Mouse (Mus musculus): ENCODE results near the gene Rock2. TPM values are rescaled to one million over a fixed set of nuclear protein-coding genes. Genes with fewer than 3 reads are reported as not detected.

Rock2 gene
- polyA plus RNA-seq, 1 experiment from 2014 or later: 13.7 TPM

GRCm38 (mm10) chr12:16860961-16861360, 33.7 kb upstream of the Rock2 start:
- Histone ChIP-seq H3K27me3 (no peaks in the 10 kb centered on the region), H3K4me2 (no peak overlapping the region), H3K36me3 (no peaks in the 10 kb centered on the region), H3K4me1 (replicated peaks) (peaks cover 7% of the 10 kb centered on the region), H3K27ac (replicated peaks) (no peak overlapping the region), H3K9me3 (no peaks in the 10 kb centered on the region), H3K4me3 (no peak overlapping the region), H3K9ac (no peak overlapping the region)
- WGBS: 63% methylated on average over 3 of the region's 3 CpGs
- no peak for ATAC-seq (ENCODE audit: low FRiP score, low read depth)

DNA sequence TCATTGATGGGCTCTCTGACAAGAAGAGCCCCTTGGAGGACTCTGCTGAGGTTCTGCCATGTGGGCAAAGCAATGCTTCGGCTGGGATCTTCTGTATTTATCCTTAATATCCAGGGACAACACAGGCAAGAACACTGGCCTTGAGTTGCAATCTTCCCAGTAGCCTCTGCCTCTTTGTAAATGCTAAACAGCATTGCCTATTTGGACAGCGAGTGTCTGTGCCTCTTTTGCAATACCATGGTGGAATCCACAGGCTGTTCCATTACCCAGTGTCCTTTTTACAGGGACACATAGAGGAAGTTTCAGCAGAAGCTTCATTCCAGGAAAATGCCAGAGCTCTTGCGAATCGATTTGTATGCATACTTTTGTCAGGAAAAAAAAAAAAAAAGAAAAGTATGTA, 30.2 kb upstream of the Rock2 start:
- Histone ChIP-seq H3K4me3 (no peak overlapping the region), H3K36me3 (no peaks in the 10 kb centered on the region), H3K9ac (no peak overlapping the region), H3K4me1 (replicated peaks) (no peaks in the 10 kb centered on the region), H3K27me3 (no peaks in the 10 kb centered on the region), H3K9me3 (no peaks in the 10 kb centered on the region), H3K4me2 (no peak overlapping the region), H3K27ac (replicated peaks) (no peak overlapping the region)
- no peak for ATAC-seq (ENCODE audit: low FRiP score, low read depth)
- WGBS: 95% methylated on average over 4 of the region's 4 CpGs

DNA sequence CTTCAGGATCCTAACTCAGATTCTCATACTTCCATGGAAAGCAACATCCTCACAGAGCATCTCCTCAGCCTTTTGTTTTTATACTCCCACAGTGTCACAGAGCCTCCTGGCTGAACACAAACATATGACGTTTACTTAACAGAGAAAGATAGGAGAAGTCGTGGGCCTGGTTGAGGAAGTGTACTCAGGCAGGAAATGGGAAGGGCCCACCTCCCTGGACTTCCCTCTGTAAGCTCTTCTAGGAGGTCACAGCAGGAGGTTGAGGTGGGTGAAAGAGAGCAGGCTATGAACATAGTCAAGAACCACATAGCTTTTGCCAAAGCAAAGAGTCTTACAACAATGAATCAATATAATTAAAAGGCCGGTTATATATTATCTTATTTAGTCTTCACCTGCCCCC, 28.8 kb upstream of the Rock2 start:
- 80% methylated on average over 3 of the region's 3 CpGs for WGBS
- Histone ChIP-seq H3K27ac (replicated peaks) (no peak overlapping the region), H3K27me3 (no peaks in the 10 kb centered on the region), H3K4me2 (no peak overlapping the region), H3K9ac (no peak overlapping the region), H3K4me3 (no peak overlapping the region), H3K4me1 (replicated peaks) (peaks cover 9% of the 10 kb centered on the region), H3K9me3 (no peaks in the 10 kb centered on the region), H3K36me3 (no peaks in the 10 kb centered on the region)
- ATAC-seq (ENCODE audit: low FRiP score, low read depth): no peak

GRCm38 (mm10) chr12:16866460-16866859, 28.2 kb upstream of the Rock2 start:
- Histone ChIP-seq H3K9ac (no peak overlapping the region), H3K4me2 (no peak overlapping the region), H3K9me3 (no peaks in the 10 kb centered on the region), H3K4me1 (replicated peaks) (peaks cover 9% of the 10 kb centered on the region), H3K27ac (replicated peaks) (no peak overlapping the region), H3K27me3 (no peaks in the 10 kb centered on the region), H3K4me3 (no peak overlapping the region), H3K36me3 (no peaks in the 10 kb centered on the region)
- WGBS: 51% methylated on average over 3 of the region's 3 CpGs
- ATAC-seq (ENCODE audit: low FRiP score, low read depth): no peak

DNA sequence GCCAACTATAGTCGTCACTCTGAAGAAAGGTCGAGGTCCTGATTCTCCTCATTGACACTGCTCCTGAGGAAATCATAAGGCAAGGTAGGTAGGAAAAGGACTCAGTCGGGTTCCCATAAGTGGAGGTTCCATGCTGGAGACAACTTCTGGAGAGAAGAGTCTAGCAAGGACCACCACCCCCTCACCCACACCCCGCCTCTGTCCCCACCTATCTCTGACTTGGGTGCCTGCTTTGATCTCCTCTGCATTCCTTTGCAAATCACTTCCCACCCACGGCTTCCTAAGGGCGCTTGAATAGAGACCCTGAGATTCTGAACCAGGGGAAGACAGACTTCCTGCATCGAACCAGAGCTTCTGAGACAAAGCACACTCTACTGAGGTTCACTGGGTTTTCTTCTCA, 27.4 kb upstream of the Rock2 start:
- Histone ChIP-seq H3K4me3 (no peak overlapping the region), H3K27me3 (no peaks in the 10 kb centered on the region), H3K27ac (replicated peaks) (no peak overlapping the region), H3K9ac (no peak overlapping the region), H3K9me3 (no peaks in the 10 kb centered on the region), H3K4me1 (replicated peaks) (peaks cover 9% of the 10 kb centered on the region), H3K4me2 (no peak overlapping the region), H3K36me3 (no peaks in the 10 kb centered on the region)
- no peak for ATAC-seq (ENCODE audit: low FRiP score, low read depth)
- WGBS: 65% methylated on average over 7 of the region's 7 CpGs

DNA sequence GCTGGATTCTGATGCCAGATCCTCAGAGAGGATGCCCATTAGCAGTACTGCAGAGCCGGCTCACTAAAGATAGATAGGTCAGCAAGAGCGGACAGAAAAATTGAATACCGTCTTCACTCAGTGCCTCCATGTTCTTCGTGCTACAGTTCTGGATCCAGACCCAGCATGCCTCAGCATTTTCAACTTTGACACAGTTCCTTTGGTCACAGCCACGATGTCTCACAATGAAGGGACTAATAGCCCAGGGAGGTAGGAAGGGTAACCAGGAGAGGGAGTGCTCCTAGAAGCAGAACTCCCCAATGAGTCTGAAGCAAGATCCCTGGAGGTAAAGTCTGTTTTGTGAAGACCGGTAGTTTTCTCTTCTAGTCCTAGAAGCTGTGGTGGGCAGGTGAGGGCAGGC, 26.1 kb upstream of the Rock2 start:
- H3K27ac ChIP-seq (replicated peaks): no peak overlapping the region
- H3K4me1 ChIP-seq (replicated peaks): peaks cover 9% of the 10 kb centered on the region
- WGBS: 74% methylated on average over 6 of the region's 6 CpGs
- no peaks in the 10 kb centered on the region for H3K27me3 ChIP-seq
- ATAC-seq (ENCODE audit: low FRiP score, low read depth): no peak
- H3K9me3 ChIP-seq: no peaks in the 10 kb centered on the region
- H3K36me3 ChIP-seq: no peaks in the 10 kb centered on the region
- H3K9ac ChIP-seq: no peak overlapping the region
- H3K4me2 ChIP-seq: no peak overlapping the region
- H3K4me3 ChIP-seq: no peak overlapping the region

GRCm38 (mm10) chr12:16869091-16869778, 25.5 kb upstream of the Rock2 start:
- no peak for ATAC-seq (ENCODE audit: low FRiP score, low read depth)
- peaks cover 9% of the 10 kb centered on the region for H3K4me1 ChIP-seq (replicated peaks)
- WGBS: 76% methylated on average over 8 of the region's 8 CpGs

GRCm38 (mm10) chr12:16869870-16870404, 24.8 kb upstream of the Rock2 start:
- Histone ChIP-seq H3K36me3 (no peaks in the 10 kb centered on the region), H3K9me3 (no peaks in the 10 kb centered on the region), H3K4me1 (replicated peaks) (peaks cover 9% of the 10 kb centered on the region), H3K9ac (no peak overlapping the region), H3K27me3 (no peaks in the 10 kb centered on the region), H3K4me3 (no peak overlapping the region), H3K27ac (replicated peaks) (peak overlapping the region; percentile 62), H3K4me2 (no peak overlapping the region)
- WGBS: 55% methylated on average over 9 of the region's 9 CpGs
- no peak for ATAC-seq (ENCODE audit: low FRiP score, low read depth)

More at GRCm38 (mm10) chr12:16869091-16869778, 25.5 kb upstream of the Rock2 start:
- H3K9ac ChIP-seq: no peak overlapping the region
- no peak overlapping the region for H3K4me3 ChIP-seq
- H3K36me3 ChIP-seq: no peaks in the 10 kb centered on the region
- H3K9me3 ChIP-seq: no peaks in the 10 kb centered on the region
- H3K27ac ChIP-seq (replicated peaks): no peak overlapping the region
- no peak overlapping the region for H3K4me2 ChIP-seq
- no peaks in the 10 kb centered on the region for H3K27me3 ChIP-seq

- H3K27me3 ChIP-seq: no peaks in the 10 kb centered on the region
- 53% methylated on average over 8 of the region's 8 CpGs for WGBS
- no peak overlapping the region for H3K9ac ChIP-seq
- H3K9me3 ChIP-seq: no peaks in the 10 kb centered on the region
- H3K4me3 ChIP-seq: no peak overlapping the region
- no peaks in the 10 kb centered on the region for H3K36me3 ChIP-seq
- H3K4me1 ChIP-seq (replicated peaks): peaks cover 14% of the 10 kb centered on the region
- peak overlapping the region; percentile 62 for H3K27ac ChIP-seq (replicated peaks)
- ATAC-seq (ENCODE audit: low FRiP score, low read depth): peak; percentile 59; the same call in 1 of the 2 replicates
- no peak overlapping the region for H3K4me2 ChIP-seq
These were observed 24.2 kb upstream of the Rock2 start for GRCm38 (mm10) chr12:16870405-16871068.

DNA sequence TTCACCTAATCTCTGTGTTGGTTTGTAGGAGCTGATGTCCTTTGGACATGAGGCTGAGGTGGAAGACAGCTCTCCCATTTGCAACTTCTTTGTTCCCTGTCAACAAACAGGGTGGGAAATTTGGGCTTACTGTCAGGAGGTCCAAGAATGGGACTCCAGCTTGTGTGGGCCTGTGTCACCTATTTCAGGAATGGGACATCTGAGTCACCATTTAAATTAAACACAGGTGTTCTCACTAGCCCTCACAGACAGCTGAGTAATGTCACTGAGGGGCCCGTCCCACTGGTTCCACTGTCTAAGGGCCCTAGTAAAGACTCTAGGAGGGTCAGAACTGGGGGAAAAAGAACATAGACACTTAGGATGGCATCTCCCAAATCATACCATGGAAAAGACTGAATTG, 22.7 kb upstream of the Rock2 start:
- Histone ChIP-seq H3K4me3 (no peak overlapping the region), H3K27me3 (no peaks in the 10 kb centered on the region), H3K9ac (no peak overlapping the region), H3K4me2 (no peak overlapping the region), H3K27ac (replicated peaks) (no peak overlapping the region), H3K4me1 (replicated peaks) (peaks cover 14% of the 10 kb centered on the region), H3K9me3 (no peaks in the 10 kb centered on the region), H3K36me3 (no peaks in the 10 kb centered on the region)
- WGBS: 91% methylated on average over 1 of the region's 1 CpGs
- no peak for ATAC-seq (ENCODE audit: low FRiP score, low read depth)

- ATAC-seq (ENCODE audit: low FRiP score, low read depth): no peak
- Histone ChIP-seq H3K36me3 (no peaks in the 10 kb centered on the region), H3K4me2 (no peak overlapping the region), H3K27ac (replicated peaks) (no peak overlapping the region), H3K4me1 (replicated peaks) (peaks cover 14% of the 10 kb centered on the region), H3K9ac (no peak overlapping the region), H3K27me3 (no peaks in the 10 kb centered on the region), H3K9me3 (no peaks in the 10 kb centered on the region), H3K4me3 (no peak overlapping the region)
- 80% methylated on average over 7 of the region's 7 CpGs for WGBS
These were observed 21.7 kb upstream of the Rock2 start for GRCm38 (mm10) chr12:16872926-16873464.

GRCm38 (mm10) chr12:16873549-16873948, 21.1 kb upstream of the Rock2 start:
- no peak overlapping the region for H3K4me3 ChIP-seq
- no peaks in the 10 kb centered on the region for H3K36me3 ChIP-seq
- H3K27me3 ChIP-seq: no peaks in the 10 kb centered on the region
- H3K9ac ChIP-seq: no peak overlapping the region
- peaks cover 14% of the 10 kb centered on the region for H3K4me1 ChIP-seq (replicated peaks)
- no peak overlapping the region for H3K27ac ChIP-seq (replicated peaks)
- WGBS: 87% methylated on average over 7 of the region's 7 CpGs
- ATAC-seq (ENCODE audit: low FRiP score, low read depth): no peak
- no peaks in the 10 kb centered on the region for H3K9me3 ChIP-seq
- H3K4me2 ChIP-seq: no peak overlapping the region

Measured in hindbrain, embryonic 15.5 days (tissue).